Mouse (Mus musculus) ovary, adult 18-20 months (tissue): Measurements from ENCODE around the gene Ganab.
"Not testable (repeated sequence)": the region's sequence is repeated elsewhere in the genome, so short reads cannot be mapped to it uniquely, and the experiment has no call there.

Experiments used
- DNase-seq: peaks from one replicate; pipeline ENCODE4 v3.0.0; 2022; ENCODE audit warnings: low spot score, mixed read lengths

The Ganab gene

GRCm38 (mm10) chr19:8897865-8898495 is at the start of gene Ganab:
TSS of gene Ganab (plus strand) at chr19:8898071.
- peak; percentile 94 for DNase-seq

- DNase-seq, result no peak
Measured at GRCm38 (mm10) chr19:8848356-8848755, 49.5 kb upstream of the Ganab start.

- no peak for DNase-seq
Measured at GRCm38 (mm10) chr19:8850402-8850901, 47.4 kb upstream of the Ganab start, which contains the start of gene Lrrn4cl. TSS of gene Lrrn4cl (plus strand) at chr19:8850768.

GRCm38 (mm10) chr19:8851639-8852038 is 46.2 kb upstream of the Ganab start:
- DNase-seq, result no peak

GRCm38 (mm10) chr19:8852236-8852928 is 45.5 kb upstream of the Ganab start:
- DNase-seq, result no peak

GRCm38 (mm10) chr19:8853117-8853516 is 44.8 kb upstream of the Ganab start:
- no peak for DNase-seq

- no peak for DNase-seq
Measured at GRCm38 (mm10) chr19:8857689-8858088, 40.2 kb upstream of the Ganab start.

- no peak for DNase-seq
Measured at GRCm38 (mm10) chr19:8859018-8859417, 38.9 kb upstream of the Ganab start.

- DNase-seq, result no peak
Measured at GRCm38 (mm10) chr19:8864265-8864664, 33.6 kb upstream of the Ganab start.

- DNase-seq, result not testable (repeated sequence)
Measured at GRCm38 (mm10) chr19:8870381-8870780, 27.5 kb upstream of the Ganab start.

- no peak for DNase-seq
Measured at GRCm38 (mm10) chr19:8870838-8871237, 27.0 kb upstream of the Ganab start.

GRCm38 (mm10) chr19:8871267-8872186 is 26.3 kb upstream of the Ganab start, which contains the start of gene Ubxn1:
TSS of gene Ubxn1 (plus strand) at chr19:8871496.
- peak; percentile 98 for DNase-seq

- DNase-seq, result no peak
Measured at GRCm38 (mm10) chr19:8872266-8872840, 25.5 kb upstream of the Ganab start.

GRCm38 (mm10) chr19:8875031-8875430 is 22.8 kb upstream of the Ganab start:
- DNase-seq, result no peak

GRCm38 (mm10) chr19:8880311-8881033 is 17.4 kb upstream of the Ganab start, which contains the start of gene Uqcc3:
TSS of gene Uqcc3 (minus strand) at chr19:8880923.
- peak; percentile 87 for DNase-seq

- no peak for DNase-seq
Measured at GRCm38 (mm10) chr19:8881034-8881392, 16.9 kb upstream of the Ganab start.

GRCm38 (mm10) chr19:8883616-8884015 is 14.3 kb upstream of the Ganab start, which contains the start of the genes Lbhd1 and Gm49403:
TSS of gene Lbhd1 (plus strand) at chr19:8883732.
TSS of gene Gm49403 (plus strand) at chr19:8883930.
- DNase-seq, result no peak

- DNase-seq, result no peak
Measured at GRCm38 (mm10) chr19:8886916-8887584, 10.8 kb upstream of the Ganab start.

GRCm38 (mm10) chr19:8887585-8888463 is 10.0 kb upstream of the Ganab start:
- no peak for DNase-seq
